Mouse (Mus musculus) lung, embryonic 16.5 days (tissue): ENCODE measurements around the gene Rhog. TPM values are rescaled to one million over a fixed set of nuclear protein-coding genes. Genes with fewer than 3 reads are reported as not detected.

ENCODE experiments used
- ATAC-seq: fragments of 200-750 bp; cut with Nextera tagmentation; 2 replicates; pipeline ENCODE4 v1.8.0; 2017; ENCODE audit warnings: low read depth, mild to moderate bottlenecking, moderate library complexity
- H3K27ac ChIP-seq: fragments of 300-500 bp; sonication (generic); 2 replicates; pipeline ENCODE4 v1.5.1; 2014; ENCODE audit warnings: mild to moderate bottlenecking, control low read depth, low read length
- H3K27me3 ChIP-seq: fragments of 300-500 bp; sonication (generic); 2 replicates; pipeline ENCODE4 v1.6.1; 2014; ENCODE audit warnings: low read depth, low read length, mixed read lengths; ENCODE audit not compliant: control insufficient read depth, insufficient read depth
- H3K36me3 ChIP-seq: fragments of 300-500 bp; sonication (generic); 2 replicates; pipeline ENCODE4 v1.6.1; 2014; ENCODE audit warnings: low read length; ENCODE audit not compliant: control insufficient read depth, insufficient read depth
- H3K4me1 ChIP-seq: fragments of 300-500 bp; sonication (generic); replicated peaks from 2 replicates; pipeline ENCODE4 v1.6.1; 2014; ENCODE audit warnings: low read length, mixed read lengths; ENCODE audit not compliant: control insufficient read depth, insufficient read depth
- H3K4me2 ChIP-seq: fragments of 300-500 bp; sonication (generic); 2 replicates; pipeline ENCODE4 v1.6.1; 2014; ENCODE audit warnings: low read depth, low read length, control low read depth
- H3K4me3 ChIP-seq: fragments of 300-500 bp; sonication (generic); 2 replicates; pipeline ENCODE4 v1.5.1; 2014; ENCODE audit warnings: mild to moderate bottlenecking, low read length, control low read depth
- H3K9ac ChIP-seq: fragments of 300-500 bp; sonication (generic); 2 replicates; pipeline ENCODE4 v1.6.1; 2014; ENCODE audit warnings: low read length, control low read depth
- H3K9me3 ChIP-seq: fragments of 300-500 bp; sonication (generic); 2 replicates; pipeline ENCODE4 v1.6.1; 2016; ENCODE audit warnings: low read length; ENCODE audit not compliant: control insufficient read depth
- WGBS: fragments of 180-500 bp; shearing (Covaris S2); extraction: QIAGEN DNeasy Blood & Tissue Kit; methylation state at CpG from one replicate; pipeline ENCODE4 v1.1.7; 2014; 5-methylcytosine and 5-hydroxymethylcytosine counted together
- polyA plus RNA-seq: library from polyadenylated mRNA; unstranded; fragments of >200 nt; fragmentation: Nextera tagmentation; extraction: Ambion mirVana; gene quantifications from 2 replicates; pipeline ENCODE4 v1.2.1, GENCODE M21; 2015

The Rhog gene
- polyA plus RNA-seq: 78.1 and 82.1 TPM in 2 replicates

DNA sequence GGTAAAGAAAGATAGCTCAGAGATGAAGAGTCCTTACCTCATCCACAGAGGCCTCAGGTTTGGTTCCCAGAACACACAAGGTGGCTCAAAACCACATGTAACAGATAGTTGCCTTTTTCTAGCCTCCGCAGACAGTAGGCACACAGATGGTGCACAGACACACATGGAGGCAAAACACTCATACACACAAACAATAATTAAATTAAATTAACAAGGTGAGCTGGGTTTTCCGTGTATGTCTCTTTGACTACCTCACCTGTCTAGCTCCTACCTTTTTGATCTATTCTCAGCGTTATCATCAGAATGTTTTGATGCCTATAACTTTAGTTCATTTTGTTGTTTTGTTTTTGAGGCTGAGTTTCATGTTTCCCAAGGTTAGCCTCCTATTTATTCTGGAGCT is at the start of gene Rhog:
Gene Rhog (minus strand): TSS at position 101 of the 400 bp plus-strand sequence.
- Histone ChIP-seq H3K4me1 (peaks cover 4% of the 10 kb centered on the region), H3K4me3 (no peak within 1 kb of the TSS), H3K4me2 (no peak within 1 kb of the TSS), H3K27ac (no peak within 1 kb of the TSS), H3K36me3 (no peaks in the 10 kb centered on the region), H3K9ac (no peak within 1 kb of the TSS), H3K9me3 (no peaks in the 10 kb centered on the region), H3K27me3 (no peaks in the 10 kb centered on the region)
- ATAC-seq: no peak
- WGBS: 82% methylated on average over 3 of the region's 3 CpGs

DNA sequence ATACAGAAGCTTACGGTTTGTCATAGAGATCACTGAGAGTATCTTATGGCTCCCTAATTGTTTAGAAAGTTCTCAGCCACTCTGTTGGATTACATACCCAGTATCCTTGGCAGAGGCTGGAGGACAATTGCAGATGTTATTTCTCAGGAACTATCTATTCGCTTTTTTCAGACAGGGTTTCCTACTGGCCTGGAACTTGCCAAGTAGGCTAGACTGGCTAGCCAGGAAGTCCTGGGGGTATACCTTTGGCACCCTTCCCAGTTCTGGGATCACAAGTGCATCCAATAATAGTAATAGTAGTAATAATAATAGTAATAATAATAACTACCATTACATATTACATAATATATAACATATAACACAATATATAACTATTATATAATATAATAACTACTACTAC is 49.7 kb upstream of the Rhog start:
- Histone ChIP-seq H3K4me2 (no peak overlapping the region), H3K4me3 (no peak overlapping the region), H3K36me3 (no peaks in the 10 kb centered on the region), H3K9me3 (no peaks in the 10 kb centered on the region), H3K9ac (no peak overlapping the region), H3K27ac (no peak overlapping the region), H3K4me1 (no peaks in the 10 kb centered on the region; the same call in 1 of the 2 replicates), H3K27me3 (no peaks in the 10 kb centered on the region)
- WGBS: 66% methylated on average over 2 of the region's 2 CpGs
- no peak for ATAC-seq

DNA sequence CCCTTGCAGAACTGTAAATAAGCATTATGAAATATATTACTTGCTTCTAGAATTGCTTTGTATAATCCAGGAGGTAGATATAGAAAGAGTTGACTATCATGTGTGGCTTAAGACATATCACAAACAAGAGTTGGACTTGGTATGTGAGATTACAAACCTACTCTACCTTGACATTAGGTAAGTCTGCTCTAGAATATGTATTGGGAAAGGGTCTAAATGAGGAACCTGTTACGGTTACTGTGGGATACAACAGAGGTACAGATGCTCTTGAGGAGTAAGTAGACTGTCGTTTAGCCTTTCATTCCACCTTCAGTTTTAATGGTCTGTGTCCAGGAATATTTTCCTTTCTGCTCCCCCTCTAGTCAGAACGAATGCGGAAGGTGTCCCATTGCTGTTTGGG is 46.6 kb upstream of the Rhog start:
- ATAC-seq: no peak
- Histone ChIP-seq H3K27me3 (no peaks in the 10 kb centered on the region), H3K9ac (no peak overlapping the region), H3K27ac (no peak overlapping the region), H3K4me2 (no peak overlapping the region), H3K4me1 (no peaks in the 10 kb centered on the region; the same call in 1 of the 2 replicates), H3K36me3 (no peaks in the 10 kb centered on the region), H3K9me3 (no peaks in the 10 kb centered on the region), H3K4me3 (no peak overlapping the region)
- 91% methylated on average over 4 of the region's 4 CpGs for WGBS

DNA sequence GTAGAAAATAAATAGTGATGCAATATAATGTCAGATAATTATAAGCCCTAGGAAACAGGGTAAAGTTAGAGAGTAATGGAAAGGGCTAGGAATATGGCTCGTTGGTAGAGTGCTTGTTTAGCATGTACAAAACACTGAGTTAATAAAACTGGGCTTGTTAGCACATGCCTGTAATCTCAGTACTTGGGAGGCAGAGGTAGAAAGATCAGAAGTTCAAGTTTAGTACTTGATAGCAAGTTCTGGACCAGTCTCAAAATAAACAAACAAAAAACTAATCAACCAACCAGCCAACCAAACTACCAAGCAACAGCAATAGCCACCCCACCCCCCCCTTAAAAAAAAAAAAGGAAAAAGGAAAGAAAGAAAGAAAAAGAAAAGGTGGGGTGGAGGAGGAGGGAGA is 44.9 kb upstream of the Rhog start:
- no peak overlapping the region for H3K9ac ChIP-seq
- no peak for ATAC-seq
- WGBS: 66% methylated on average over 1 of the region's 1 CpGs

DNA sequence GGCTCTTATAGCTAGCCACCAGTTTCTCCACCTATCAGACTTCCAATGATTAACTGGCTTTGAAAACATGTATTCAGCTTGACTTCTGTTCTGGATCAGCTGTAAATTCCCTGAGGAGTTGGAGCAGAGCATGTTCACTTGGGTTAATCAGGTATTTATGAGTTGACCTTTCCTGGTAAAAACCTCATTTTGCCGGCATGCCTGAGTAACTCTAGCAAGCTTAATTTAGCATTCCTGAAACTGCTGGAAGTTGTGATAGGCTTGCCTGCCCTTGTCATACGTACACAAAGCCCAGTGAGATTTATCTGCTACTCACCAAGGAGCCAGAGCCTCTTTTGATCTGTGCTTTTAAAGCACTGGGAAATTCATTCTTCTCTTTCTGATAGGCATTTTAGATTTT is 37.4 kb upstream of the Rhog start:
- no peak overlapping the region for H3K27ac ChIP-seq
- H3K4me3 ChIP-seq: no peak overlapping the region
- no peaks in the 10 kb centered on the region for H3K9me3 ChIP-seq
- 26% methylated on average over 2 of the region's 2 CpGs for WGBS
- no peak overlapping the region for H3K9ac ChIP-seq
- no peak for ATAC-seq
- no peak overlapping the region for H3K4me2 ChIP-seq
- H3K27me3 ChIP-seq: no peaks in the 10 kb centered on the region
- no peaks in the 10 kb centered on the region for H3K36me3 ChIP-seq
- no peaks in the 10 kb centered on the region for H3K4me1 ChIP-seq

More for the DNA sequence above, 44.9 kb upstream of the Rhog start:
- no peaks in the 10 kb centered on the region; the same call in 1 of the 2 replicates for H3K4me1 ChIP-seq
- H3K4me3 ChIP-seq: no peak overlapping the region
- H3K27me3 ChIP-seq: no peaks in the 10 kb centered on the region
- no peak overlapping the region for H3K27ac ChIP-seq
- H3K4me2 ChIP-seq: no peak overlapping the region
- H3K36me3 ChIP-seq: no peaks in the 10 kb centered on the region
- H3K9me3 ChIP-seq: no peaks in the 10 kb centered on the region

DNA sequence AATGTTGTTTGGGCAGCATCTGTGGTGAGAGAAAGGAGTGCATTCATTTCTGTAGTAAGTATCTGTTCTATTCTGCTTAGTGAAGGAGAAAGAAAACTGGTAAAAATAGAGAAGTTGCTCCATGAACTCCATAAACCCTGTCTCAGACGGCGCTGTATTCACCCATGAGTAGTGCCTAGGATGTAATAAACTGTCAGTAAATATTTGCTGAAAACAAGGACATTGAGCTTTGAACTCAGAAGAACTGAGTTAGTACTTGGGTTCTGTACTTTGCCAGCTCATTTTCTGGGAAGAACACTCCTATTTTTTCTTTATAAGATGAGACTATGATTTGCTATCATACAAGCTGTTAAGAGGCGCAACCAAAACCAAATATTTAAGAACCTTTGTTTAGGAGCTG is 36.4 kb upstream of the Rhog start:
- ATAC-seq: no peak
- no peaks in the 10 kb centered on the region for H3K27me3 ChIP-seq

DNA sequence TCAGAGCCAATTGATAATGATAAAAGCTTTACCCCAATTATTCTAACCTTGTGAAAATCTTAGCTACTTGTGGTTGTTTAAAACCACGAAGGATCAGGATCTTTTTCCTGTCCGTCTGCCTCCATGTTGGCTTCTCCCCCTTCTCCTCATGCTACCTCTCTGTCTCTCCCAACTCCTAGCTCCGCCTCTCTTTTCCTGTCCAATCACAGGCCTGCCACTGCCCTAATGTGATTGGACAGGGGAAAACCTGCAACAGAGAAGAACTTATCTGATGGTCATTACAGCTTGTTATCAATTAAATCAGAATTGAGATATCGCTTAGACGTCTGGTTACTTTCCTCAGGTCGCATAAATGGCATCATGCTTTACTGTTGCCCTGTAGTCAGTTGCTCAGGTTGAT is 33.6 kb upstream of the Rhog start:
- H3K36me3 ChIP-seq: no peaks in the 10 kb centered on the region
- ATAC-seq: no peak
- no peaks in the 10 kb centered on the region for H3K4me1 ChIP-seq
- H3K9me3 ChIP-seq: no peaks in the 10 kb centered on the region
- H3K27me3 ChIP-seq: no peaks in the 10 kb centered on the region
- 79% methylated on average over 6 of the region's 6 CpGs for WGBS
- H3K9ac ChIP-seq: no peak overlapping the region
- no peak overlapping the region for H3K27ac ChIP-seq
- H3K4me3 ChIP-seq: no peak overlapping the region
- no peak overlapping the region for H3K4me2 ChIP-seq

More for the DNA sequence above, 36.4 kb upstream of the Rhog start:
- Histone ChIP-seq H3K4me3 (no peak overlapping the region), H3K4me2 (no peak overlapping the region), H3K27ac (no peak overlapping the region), H3K9me3 (no peaks in the 10 kb centered on the region), H3K4me1 (no peaks in the 10 kb centered on the region), H3K36me3 (no peaks in the 10 kb centered on the region), H3K9ac (no peak overlapping the region)
- 79% methylated on average over 3 of the region's 3 CpGs for WGBS

DNA sequence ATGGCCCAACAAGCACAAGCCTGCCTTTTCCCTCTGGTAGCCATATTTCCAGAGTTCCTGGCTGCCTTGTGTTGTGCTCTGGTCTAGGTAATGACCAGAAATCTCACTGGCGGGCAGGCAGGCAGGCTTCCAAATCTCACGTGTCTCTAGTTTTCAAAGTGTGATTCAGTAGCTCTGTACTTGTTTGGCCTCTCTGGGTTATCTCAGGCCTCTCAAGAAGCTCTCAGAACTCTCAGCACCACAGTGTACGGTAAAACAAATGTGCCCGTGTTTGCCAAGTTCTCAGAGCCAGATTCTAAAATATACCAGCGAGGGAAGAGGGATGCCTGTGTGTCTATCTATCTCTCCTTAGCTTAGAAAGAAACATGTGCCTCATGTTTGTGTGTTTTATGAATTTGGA is 26.4 kb upstream of the Rhog start:
- peak; percentile 59 for ATAC-seq
- no peak overlapping the region for H3K9ac ChIP-seq
- H3K27ac ChIP-seq: no peak overlapping the region
- 29% methylated on average over 5 of the region's 5 CpGs for WGBS
- no peaks in the 10 kb centered on the region for H3K9me3 ChIP-seq
- H3K4me3 ChIP-seq: no peak overlapping the region
- no peaks in the 10 kb centered on the region for H3K36me3 ChIP-seq
- no peaks in the 10 kb centered on the region; the same call in 1 of the 2 replicates for H3K4me1 ChIP-seq
- H3K4me2 ChIP-seq: no peak overlapping the region
- no peaks in the 10 kb centered on the region for H3K27me3 ChIP-seq

DNA sequence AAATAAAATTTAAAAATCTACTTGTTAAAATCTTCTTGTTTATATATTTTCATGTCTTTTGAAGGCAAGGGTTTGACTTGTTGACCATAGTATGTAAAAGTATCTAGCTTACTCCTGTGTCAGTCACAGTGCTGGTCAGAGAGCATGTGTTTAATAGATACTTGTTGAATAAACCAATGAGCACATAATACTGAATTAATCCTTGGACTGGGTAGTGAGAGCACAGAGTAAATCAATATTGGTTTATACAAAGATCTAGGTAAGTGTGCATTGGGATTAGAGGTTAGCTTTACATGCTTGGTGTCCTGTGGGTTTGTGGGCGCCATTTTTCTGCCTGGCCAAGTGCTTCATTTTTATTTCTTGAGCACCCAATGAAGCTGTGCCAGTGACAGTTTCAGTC is 25.5 kb upstream of the Rhog start:
- H3K27me3 ChIP-seq: no peaks in the 10 kb centered on the region
- H3K36me3 ChIP-seq: no peaks in the 10 kb centered on the region
- H3K4me2 ChIP-seq: no peak overlapping the region
- no peaks in the 10 kb centered on the region for H3K9me3 ChIP-seq
- no peak overlapping the region for H3K4me3 ChIP-seq
- H3K9ac ChIP-seq: no peak overlapping the region
- ATAC-seq: no peak
- no peak overlapping the region for H3K27ac ChIP-seq
- WGBS: 96% methylated on average over 1 of the region's 1 CpGs
- no peaks in the 10 kb centered on the region; the same call in 1 of the 2 replicates for H3K4me1 ChIP-seq

DNA sequence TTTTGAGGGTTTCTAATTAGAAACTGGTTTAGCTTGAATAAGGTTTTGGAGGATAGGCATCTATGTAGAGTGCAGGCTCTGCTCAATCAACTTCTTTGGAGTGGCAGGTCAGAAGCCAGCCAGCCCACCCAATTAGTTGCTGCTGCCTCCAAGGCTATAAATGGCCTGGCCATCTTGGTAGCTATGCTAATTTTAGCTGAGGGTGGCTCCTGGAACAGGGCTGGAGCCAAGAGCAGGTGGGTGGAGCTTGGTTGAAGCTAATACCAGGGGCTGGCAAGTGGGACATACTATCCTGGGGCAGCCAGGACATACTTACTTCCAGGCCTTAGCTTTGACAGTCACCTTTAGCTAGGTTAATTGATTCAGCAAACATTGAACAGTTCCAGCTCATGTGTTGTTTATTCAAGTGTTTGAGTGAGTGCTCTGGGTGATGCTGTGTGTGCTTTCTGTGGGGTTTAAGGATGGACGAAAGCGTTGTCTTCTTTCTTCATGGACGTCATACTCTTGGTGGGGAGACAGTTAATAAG is 16.6 kb upstream of the Rhog start:
- ATAC-seq: no peak
- Histone ChIP-seq H3K27ac (no peak overlapping the region), H3K4me2 (no peak overlapping the region), H3K9me3 (no peaks in the 10 kb centered on the region), H3K4me3 (no peak overlapping the region), H3K36me3 (no peaks in the 10 kb centered on the region), H3K9ac (no peak overlapping the region), H3K27me3 (no peaks in the 10 kb centered on the region), H3K4me1 (peaks cover 5% of the 10 kb centered on the region; the same call in 1 of the 2 replicates)
- 58% methylated on average over 3 of the region's 3 CpGs for WGBS
